Mouse (Mus musculus) heart, embryonic 11.5 days (tissue): ENCODE measurements around the gene Cldn14. TPM values are rescaled to one million over a fixed set of nuclear protein-coding genes. Genes with fewer than 3 reads are reported as not detected.

ENCODE experiments used
- ATAC-seq: fragments of 200-750 bp; cut with Nextera tagmentation; replicated peaks from 2 replicates; pipeline ENCODE4 v1.8.0; 2017; ENCODE audit warnings: moderate library complexity; ENCODE audit not compliant: insufficient number of reproducible peaks, low FRiP score, low TSS enrichment
- H3K27ac ChIP-seq: fragments of 300-500 bp; sonication (generic); 2 replicates; pipeline ENCODE4 v1.5.1; 2014; ENCODE audit warnings: mild to moderate bottlenecking, low read depth, low read length
- H3K27me3 ChIP-seq: fragments of 300-500 bp; sonication (generic); 2 replicates; pipeline ENCODE4 v1.6.1; 2014; ENCODE audit warnings: mild to moderate bottlenecking, low read length, mixed read lengths; ENCODE audit not compliant: control insufficient read depth, insufficient read depth
- H3K36me3 ChIP-seq: fragments of 300-500 bp; sonication (generic); 2 replicates; pipeline ENCODE4 v1.6.1; 2014; ENCODE audit warnings: mild to moderate bottlenecking, low read length, moderate library complexity, mixed read lengths; ENCODE audit not compliant: control insufficient read depth, insufficient read depth
- H3K4me1 ChIP-seq: fragments of 300-500 bp; sonication (generic); 2 replicates; pipeline ENCODE4 v1.6.1; 2014; ENCODE audit warnings: low read length; ENCODE audit not compliant: control insufficient read depth, insufficient read depth
- H3K4me2 ChIP-seq: fragments of 300-500 bp; sonication (generic); 2 replicates; pipeline ENCODE4 v1.6.1; 2014; ENCODE audit warnings: mild to moderate bottlenecking, moderate library complexity
- H3K4me3 ChIP-seq: fragments of 300-500 bp; sonication (generic); 2 replicates; pipeline ENCODE4 v1.5.1; 2014; ENCODE audit warnings: low read depth, low read length
- H3K9ac ChIP-seq: fragments of 300-500 bp; sonication (generic); 2 replicates; pipeline ENCODE4 v1.6.1; 2014; ENCODE audit warnings: mild to moderate bottlenecking, low read depth, low read length, moderate library complexity
- H3K9me3 ChIP-seq: fragments of 300-500 bp; sonication (generic); replicated peaks from 2 replicates; pipeline ENCODE4 v1.6.1; 2016; ENCODE audit warnings: low read length; ENCODE audit not compliant: control insufficient read depth
- WGBS: fragments of 180-500 bp; shearing (Covaris S2); extraction: QIAGEN DNeasy Blood & Tissue Kit; methylation state at CpG from one replicate; pipeline ENCODE4 v1.1.7; 2014; ENCODE audit not compliant: insufficient replicate concordance; 5-methylcytosine and 5-hydroxymethylcytosine counted together
- polyA plus RNA-seq: library from polyadenylated mRNA; unstranded; fragments of >200 nt; fragmentation: Nextera tagmentation; extraction: Ambion mirVana; gene quantifications from 2 replicates; pipeline ENCODE4 v1.2.1, GENCODE M21; 2014

Gene Cldn14
- 0.13 TPM in 1 of 2 replicates, not detected in the other for polyA plus RNA-seq

- no peaks in the 10 kb centered on the region for H3K36me3 ChIP-seq
- 81% methylated on average over 15 of the region's 15 CpGs for WGBS
- H3K27ac ChIP-seq, result no peak within 1 kb of the TSS
- H3K27me3 ChIP-seq, result no peaks in the 10 kb centered on the region
- no peak within 1 kb of the TSS for H3K9ac ChIP-seq
- no peaks in the 10 kb centered on the region for H3K9me3 ChIP-seq
- H3K4me3 ChIP-seq, result no peak within 1 kb of the TSS
- ATAC-seq, result no peak
- H3K4me1 ChIP-seq, result no peaks in the 10 kb centered on the region
- H3K4me2 ChIP-seq, result no peak within 1 kb of the TSS
Measured at GRCm38 (mm10) chr16:94008737-94009136, at the start of gene Cldn14. Gene Cldn14 (minus strand): TSS chr16:94008837.

- H3K4me3 ChIP-seq, result no peak overlapping the region
- no peaks in the 10 kb centered on the region for H3K4me1 ChIP-seq
- H3K4me2 ChIP-seq, result no peak overlapping the region
- H3K27ac ChIP-seq, result no peak overlapping the region
- H3K36me3 ChIP-seq, result no peaks in the 10 kb centered on the region
- 0 out of 2 replicates have a peak, but pooled peaks cover 2% of the 10 kb centered on the region for H3K27me3 ChIP-seq
- H3K9ac ChIP-seq, result no peak overlapping the region
- ATAC-seq, result no peak
- 68% methylated on average over 8 of the region's 8 CpGs for WGBS
- no peaks in the 10 kb centered on the region for H3K9me3 ChIP-seq
Measured at GRCm38 (mm10) chr16:94055576-94055975, 46.9 kb upstream of the Cldn14 start.

GRCm38 (mm10) chr16:94055176-94055575, 46.5 kb upstream of the Cldn14 start:
- WGBS, result 86% methylated on average over 12 of the region's 12 CpGs
- no peak overlapping the region for H3K4me3 ChIP-seq
- no peaks in the 10 kb centered on the region for H3K36me3 ChIP-seq
- H3K27ac ChIP-seq, result no peak overlapping the region
- no peaks in the 10 kb centered on the region for H3K4me1 ChIP-seq
- no peaks in the 10 kb centered on the region for H3K9me3 ChIP-seq
- no peak overlapping the region for H3K4me2 ChIP-seq
- no peak overlapping the region for H3K9ac ChIP-seq
- 0 out of 2 replicates have a peak, but pooled peaks cover 2% of the 10 kb centered on the region for H3K27me3 ChIP-seq
- ATAC-seq, result no peak

- Histone ChIP-seq H3K4me2 (no peak overlapping the region), H3K9ac (no peak overlapping the region), H3K36me3 (no peaks in the 10 kb centered on the region), H3K27ac (no peak overlapping the region), H3K4me1 (no peaks in the 10 kb centered on the region), H3K4me3 (no peak overlapping the region), H3K9me3 (no peaks in the 10 kb centered on the region), H3K27me3 (0 out of 2 replicates have a peak, but pooled peaks cover 2% of the 10 kb centered on the region)
- 84% methylated on average over 3 of the region's 3 CpGs for WGBS
- no peak for ATAC-seq
Measured at GRCm38 (mm10) chr16:94050368-94050767, 41.7 kb upstream of the Cldn14 start.

GRCm38 (mm10) chr16:94044996-94045395, 36.4 kb upstream of the Cldn14 start:
- H3K27ac ChIP-seq, result no peak overlapping the region
- 36% methylated on average over 7 of the region's 7 CpGs for WGBS

GRCm38 (mm10) chr16:94043797-94044196, 35.2 kb upstream of the Cldn14 start:
- no peak for ATAC-seq
- H3K4me2 ChIP-seq, result no peak overlapping the region
- no peaks in the 10 kb centered on the region for H3K36me3 ChIP-seq
- H3K4me1 ChIP-seq, result peaks cover 4% of the 10 kb centered on the region
- no peaks in the 10 kb centered on the region for H3K9me3 ChIP-seq
- H3K27me3 ChIP-seq, result peaks cover 2% of the 10 kb centered on the region; the same call in 1 of the 2 replicates
- WGBS, result 74% methylated on average over 1 of the region's 1 CpGs
- no peak overlapping the region for H3K27ac ChIP-seq
- no peak overlapping the region for H3K4me3 ChIP-seq
- H3K9ac ChIP-seq, result no peak overlapping the region

More at GRCm38 (mm10) chr16:94044996-94045395, 36.4 kb upstream of the Cldn14 start:
- no peaks in the 10 kb centered on the region for H3K9me3 ChIP-seq
- H3K4me1 ChIP-seq, result peaks cover 4% of the 10 kb centered on the region
- no peak overlapping the region for H3K4me2 ChIP-seq
- no peaks in the 10 kb centered on the region for H3K36me3 ChIP-seq
- no peak for ATAC-seq
- H3K9ac ChIP-seq, result no peak overlapping the region
- H3K27me3 ChIP-seq, result peaks cover 2% of the 10 kb centered on the region; the same call in 1 of the 2 replicates
- H3K4me3 ChIP-seq, result no peak overlapping the region

GRCm38 (mm10) chr16:94041065-94041712, 32.6 kb upstream of the Cldn14 start:
- Histone ChIP-seq H3K27me3 (peaks cover 2% of the 10 kb centered on the region; the same call in 1 of the 2 replicates), H3K4me2 (peak overlapping the region; percentile 47; the same call in 1 of the 2 replicates), H3K4me3 (no peak overlapping the region), H3K27ac (no peak overlapping the region), H3K9me3 (no peaks in the 10 kb centered on the region), H3K9ac (no peak overlapping the region), H3K36me3 (no peaks in the 10 kb centered on the region), H3K4me1 (peaks cover 4% of the 10 kb centered on the region)
- ATAC-seq, result no peak
- 42% methylated on average over 18 of the region's 18 CpGs for WGBS

GRCm38 (mm10) chr16:94040485-94040884, 31.8 kb upstream of the Cldn14 start:
- peak overlapping the region; percentile 47 for H3K4me2 ChIP-seq
- ATAC-seq, result no peak
- H3K4me3 ChIP-seq, result no peak overlapping the region
- peaks cover 4% of the 10 kb centered on the region for H3K4me1 ChIP-seq
- H3K9me3 ChIP-seq, result no peaks in the 10 kb centered on the region
- H3K27me3 ChIP-seq, result peaks cover 2% of the 10 kb centered on the region; the same call in 1 of the 2 replicates
- WGBS, result 37% methylated on average over 16 of the region's 16 CpGs
- no peak overlapping the region for H3K9ac ChIP-seq
- H3K36me3 ChIP-seq, result no peaks in the 10 kb centered on the region
- H3K27ac ChIP-seq, result no peak overlapping the region

GRCm38 (mm10) chr16:94038986-94039341, 30.3 kb upstream of the Cldn14 start:
- Histone ChIP-seq H3K27me3 (peaks cover 2% of the 10 kb centered on the region; the same call in 1 of the 2 replicates), H3K9ac (no peak overlapping the region), H3K9me3 (no peaks in the 10 kb centered on the region), H3K4me1 (peaks cover 4% of the 10 kb centered on the region), H3K4me3 (no peak overlapping the region), H3K27ac (no peak overlapping the region), H3K4me2 (no peak overlapping the region), H3K36me3 (no peaks in the 10 kb centered on the region)
- 79% methylated on average over 9 of the region's 9 CpGs for WGBS
- no peak for ATAC-seq
